Mouse (Mus musculus) midbrain, embryonic 11.5 days (tissue): Measurements from ENCODE around the gene Sacs. TPM values are rescaled to one million over a fixed set of nuclear protein-coding genes. Genes with fewer than 3 reads are reported as not detected.

Experiments used
- ATAC-seq: fragments of 200-750 bp; cut with Nextera tagmentation; 2 replicates; pipeline ENCODE4 v1.8.0; 2017; ENCODE audit warnings: moderate TSS enrichment, moderate library complexity; ENCODE audit not compliant: low FRiP score
- DNase-seq: peaks from one replicate; pipeline ENCODE4 v3.0.0; 2015; ENCODE audit warnings: low spot score; ENCODE audit errors: missing footprints
- H3K27ac ChIP-seq: fragments of 300-500 bp; sonication (generic); 2 replicates; pipeline ENCODE4 v1.5.1; 2014; ENCODE audit warnings: low read depth, low read length
- H3K27me3 ChIP-seq: fragments of 300-500 bp; sonication (generic); 2 replicates; pipeline ENCODE4 v1.6.1; 2014; ENCODE audit warnings: mild to moderate bottlenecking, low read length, moderate library complexity, mixed read lengths; ENCODE audit not compliant: control insufficient read depth, insufficient read depth
- H3K36me3 ChIP-seq: fragments of 300-500 bp; sonication (generic); 2 replicates; pipeline ENCODE4 v1.6.1; 2014; ENCODE audit warnings: mild to moderate bottlenecking, low read length, moderate library complexity, mixed read lengths; ENCODE audit not compliant: control insufficient read depth, insufficient read depth
- H3K4me1 ChIP-seq: fragments of 300-500 bp; sonication (generic); 2 replicates; pipeline ENCODE4 v1.6.1; 2014; ENCODE audit warnings: low read length; ENCODE audit not compliant: control insufficient read depth, insufficient read depth
- H3K4me2 ChIP-seq: fragments of 300-500 bp; sonication (generic); 2 replicates; pipeline ENCODE4 v1.6.1; 2014; ENCODE audit warnings: mild to moderate bottlenecking, moderate library complexity
- H3K4me3 ChIP-seq: fragments of 300-500 bp; sonication (generic); 2 replicates; pipeline ENCODE4 v1.5.1; 2014; ENCODE audit warnings: low read depth, low read length
- H3K9ac ChIP-seq: fragments of 300-500 bp; sonication (generic); 2 replicates; pipeline ENCODE4 v1.6.1; 2014; ENCODE audit warnings: low read length
- H3K9me3 ChIP-seq: fragments of 300-500 bp; sonication (generic); 2 replicates; pipeline ENCODE4 v1.6.1; 2016; ENCODE audit warnings: low read length; ENCODE audit not compliant: control insufficient read depth
- WGBS: fragments of 180-500 bp; shearing (Covaris S2); extraction: QIAGEN DNeasy Blood & Tissue Kit; methylation state at CpG from one replicate; pipeline ENCODE4 v1.1.7; 2014; 5-methylcytosine and 5-hydroxymethylcytosine counted together
- polyA plus RNA-seq: library from polyadenylated mRNA; unstranded; fragments of >200 nt; fragmentation: Nextera tagmentation; extraction: Ambion mirVana; gene quantifications from 2 replicates; pipeline ENCODE4 v1.2.1, GENCODE M21; 2014

Sacs gene
- polyA plus RNA-seq, 1 experiment from 2014 or later: 5.2 TPM

GRCm38 (mm10) chr14:61238751-61239150 is 100.5 kb downstream of the Sacs start:
- ATAC-seq: no peak
- peak; percentile 77 for DNase-seq
- H3K4me3 ChIP-seq: no peak overlapping the region
- no peaks in the 10 kb centered on the region for H3K27me3 ChIP-seq
- 75% methylated on average over 9 of the region's 9 CpGs for WGBS
- H3K9ac ChIP-seq: no peak overlapping the region
- no peaks in the 10 kb centered on the region for H3K36me3 ChIP-seq
- H3K9me3 ChIP-seq: no peaks in the 10 kb centered on the region
- no peak overlapping the region for H3K27ac ChIP-seq
- no peak overlapping the region for H3K4me2 ChIP-seq
- no peaks in the 10 kb centered on the region for H3K4me1 ChIP-seq

- Histone ChIP-seq H3K4me1 (no peaks in the 10 kb centered on the region), H3K27me3 (no peaks in the 10 kb centered on the region), H3K4me3 (no peak overlapping the region), H3K36me3 (no peaks in the 10 kb centered on the region), H3K27ac (no peak overlapping the region), H3K4me2 (no peak overlapping the region), H3K9me3 (no peaks in the 10 kb centered on the region), H3K9ac (no peak overlapping the region)
- ATAC-seq: no peak
- DNase-seq: peak; percentile 87
- WGBS: 42% methylated on average over 6 of the region's 6 CpGs
Observed at GRCm38 (mm10) chr14:61242611-61243010, 104.4 kb downstream of the Sacs start.

GRCm38 (mm10) chr14:61246444-61246843 is 108.2 kb downstream of the Sacs start:
- no peak for ATAC-seq
- Histone ChIP-seq H3K4me3 (no peak overlapping the region), H3K36me3 (no peaks in the 10 kb centered on the region), H3K9ac (no peak overlapping the region), H3K4me2 (no peak overlapping the region), H3K4me1 (no peaks in the 10 kb centered on the region), H3K27ac (no peak overlapping the region), H3K9me3 (no peaks in the 10 kb centered on the region), H3K27me3 (no peaks in the 10 kb centered on the region)
- 95% methylated on average over 3 of the region's 3 CpGs for WGBS
- peak; percentile 74 for DNase-seq

GRCm38 (mm10) chr14:61252596-61253388 is 114.5 kb downstream of the Sacs start:
- ATAC-seq (no peak), DNase-seq (peak; percentile 47)
- Histone ChIP-seq H3K4me1 (no peaks in the 10 kb centered on the region), H3K9me3 (no peaks in the 10 kb centered on the region), H3K9ac (no peak overlapping the region), H3K27ac (no peak overlapping the region), H3K4me2 (no peak overlapping the region), H3K27me3 (no peaks in the 10 kb centered on the region), H3K4me3 (no peak overlapping the region), H3K36me3 (no peaks in the 10 kb centered on the region)
- WGBS: 88% methylated on average over 15 of the region's 15 CpGs

- Histone ChIP-seq H3K4me1 (no peaks in the 10 kb centered on the region), H3K9me3 (no peaks in the 10 kb centered on the region), H3K27ac (no peak within 1 kb of the TSS), H3K27me3 (no peaks in the 10 kb centered on the region), H3K36me3 (no peaks in the 10 kb centered on the region), H3K4me2 (no peak within 1 kb of the TSS), H3K9ac (no peak within 1 kb of the TSS), H3K4me3 (no peak within 1 kb of the TSS)
- DNase-seq (peak; percentile 60), ATAC-seq (no peak)
- WGBS: 74% methylated on average over 11 of the region's 11 CpGs
Observed at GRCm38 (mm10) chr14:61258352-61258751, 120.1 kb downstream of the Sacs start, which contains the start of gene Sgcg. Gene Sgcg, minus strand, starts transcription at chr14:61258490.

GRCm38 (mm10) chr14:61259084-61259483 is 120.8 kb downstream of the Sacs start:
- DNase-seq (peak; percentile 23), ATAC-seq (no peak)
- no peaks in the 10 kb centered on the region for H3K4me1 ChIP-seq
- H3K27me3 ChIP-seq: no peaks in the 10 kb centered on the region
- no peak overlapping the region for H3K4me2 ChIP-seq
- H3K9me3 ChIP-seq: no peaks in the 10 kb centered on the region
- no peaks in the 10 kb centered on the region for H3K36me3 ChIP-seq
- WGBS: 66% methylated on average over 3 of the region's 3 CpGs
- H3K27ac ChIP-seq: no peak overlapping the region
- no peak overlapping the region for H3K9ac ChIP-seq
- H3K4me3 ChIP-seq: no peak overlapping the region

GRCm38 (mm10) chr14:61267908-61268475 is 129.7 kb downstream of the Sacs start:
- DNase-seq (peak; percentile 78), ATAC-seq (no peak)
- no peak overlapping the region for H3K9ac ChIP-seq
- H3K4me2 ChIP-seq: no peak overlapping the region
- no peak overlapping the region for H3K4me3 ChIP-seq
- H3K27me3 ChIP-seq: no peaks in the 10 kb centered on the region
- 71% methylated on average over 5 of the region's 5 CpGs for WGBS
- H3K4me1 ChIP-seq: no peaks in the 10 kb centered on the region
- H3K36me3 ChIP-seq: no peaks in the 10 kb centered on the region
- H3K27ac ChIP-seq: no peak overlapping the region
- H3K9me3 ChIP-seq: no peaks in the 10 kb centered on the region

GRCm38 (mm10) chr14:61274414-61275198 is 136.3 kb downstream of the Sacs start:
- H3K4me2 ChIP-seq: peak overlapping the region; percentile 38
- DNase-seq (peak; percentile 84), ATAC-seq (no peak)
- H3K36me3 ChIP-seq: no peaks in the 10 kb centered on the region
- peak overlapping the region; percentile 9; the same call in 1 of the 2 replicates for H3K4me3 ChIP-seq
- no peak overlapping the region for H3K9ac ChIP-seq
- H3K27me3 ChIP-seq: peaks cover 16% of the 10 kb centered on the region
- 9% methylated on average over 38 of the region's 38 CpGs for WGBS
- no peaks in the 10 kb centered on the region for H3K9me3 ChIP-seq
- H3K27ac ChIP-seq: no peak overlapping the region
- H3K4me1 ChIP-seq: peaks cover 2% of the 10 kb centered on the region; the same call in 1 of the 2 replicates

GRCm38 (mm10) chr14:61277285-61277684 is 139.0 kb downstream of the Sacs start:
- H3K9ac ChIP-seq: no peak overlapping the region
- no peak overlapping the region for H3K4me3 ChIP-seq
- no peak overlapping the region for H3K4me2 ChIP-seq
- DNase-seq: peak; percentile 92
- H3K4me1 ChIP-seq: peaks cover 2% of the 10 kb centered on the region; the same call in 1 of the 2 replicates
- H3K36me3 ChIP-seq: no peaks in the 10 kb centered on the region
- H3K9me3 ChIP-seq: no peaks in the 10 kb centered on the region
- WGBS: 46% methylated on average over 1 of the region's 1 CpGs
- ATAC-seq: no peak
- peaks cover 16% of the 10 kb centered on the region for H3K27me3 ChIP-seq
- no peak overlapping the region for H3K27ac ChIP-seq
